Mouse (Mus musculus) small intestine, adult 2 months (tissue): ENCODE results near the gene Plaur. TPM values are rescaled to one million over a fixed set of nuclear protein-coding genes. Genes with fewer than 3 reads are reported as not detected.

Experiments used
- H3K27ac ChIP-seq: fragments of 200-500 bp; 2 replicates; pipeline ENCODE4 v1.5.1; 2012; ENCODE audit warnings: low read depth, low read length, control low read depth, inconsistent platforms; ENCODE audit not compliant: insufficient read depth
- H3K27me3 ChIP-seq: fragments of 200-500 bp; 2 replicates; pipeline ENCODE4 v1.6.1; 2012; ENCODE audit warnings: mild to moderate bottlenecking, moderate library complexity, low read length, inconsistent platforms; ENCODE audit not compliant: control insufficient read depth, insufficient read depth
- H3K36me3 ChIP-seq: fragments of 200-500 bp; 2 replicates; pipeline ENCODE4 v1.6.1; 2012; ENCODE audit warnings: mild to moderate bottlenecking, low read length, control low read depth, inconsistent platforms; ENCODE audit not compliant: control insufficient read depth, insufficient read depth
- H3K4me1 ChIP-seq: fragments of 200-500 bp; 2 replicates; pipeline ENCODE4 v1.6.1; 2012; ENCODE audit warnings: low read length, inconsistent platforms, mixed read lengths; ENCODE audit not compliant: control insufficient read depth, insufficient read depth, insufficient read length
- H3K4me3 ChIP-seq: fragments of 200-500 bp; 2 replicates; pipeline ENCODE4 v1.5.1; 2012; ENCODE audit warnings: low read depth, mild to moderate bottlenecking, control low read depth, inconsistent platforms, low read length, moderate library complexity
- CTCF ChIP-seq: fragments of 200-500 bp; IDR thresholded peaks from 2 replicates; pipeline ENCODE4 v1.5.1; 2012; ENCODE audit warnings: low read depth, mild to moderate bottlenecking, control low read depth, inconsistent platforms, low read length, moderate library complexity, mixed read lengths; ENCODE audit not compliant: insufficient replicate concordance, insufficient read length; ENCODE audit errors: extremely low read depth
- POLR2A ChIP-seq: fragments of 200-500 bp; IDR thresholded peaks from 2 replicates; pipeline ENCODE4 v1.6.1; 2012; ENCODE audit warnings: low read depth, mild to moderate bottlenecking, control low read depth, inconsistent platforms, low read length, moderate library complexity
- WGBS: fragments of 180-500 bp; shearing (Covaris S2); methylation state at CpG from one replicate; pipeline ENCODE4 v1.1.7; 2018; 5-methylcytosine and 5-hydroxymethylcytosine counted together
- polyA plus RNA-seq: library from polyadenylated mRNA; depleted of rRNA; stranded (reverse); fragments of >200 nt; gene quantifications from 2 replicates; pipeline ENCODE4 v1.2.3, GENCODE M21; 2012

Gene Plaur
- polyA plus RNA-seq, 1 experiment, result 9.9 TPM

DNA sequence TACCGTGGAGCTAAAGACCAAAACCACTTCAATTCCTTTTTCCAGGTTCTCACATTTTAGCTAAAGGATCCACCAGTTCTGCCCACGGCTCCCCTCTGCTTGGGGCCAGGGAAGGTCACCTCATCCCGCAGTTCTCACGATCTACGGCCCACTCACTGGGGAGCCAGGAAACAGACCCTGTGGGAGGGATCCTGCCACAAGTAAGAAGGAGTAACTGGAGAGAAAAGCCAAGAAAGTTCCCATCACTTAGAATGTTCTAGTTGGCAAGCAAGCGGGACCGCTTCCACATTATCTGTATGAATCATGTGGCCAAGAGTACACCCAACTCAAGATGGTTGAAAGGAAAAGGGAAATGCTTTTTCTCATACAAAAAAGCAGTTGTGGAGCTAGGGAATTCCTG lies 14.6 kb downstream of the Plaur start:
- H3K27ac ChIP-seq, result no peak overlapping the region
- H3K4me3 ChIP-seq, result no peak overlapping the region
- no peak for TF ChIP-seq POLR2A
- no peak for TF ChIP-seq CTCF
- 0 out of 2 replicates have a peak, but pooled peaks cover 2% of the 10 kb centered on the region for H3K36me3 ChIP-seq
- WGBS, result 86% methylated on average over 7 of the region's 7 CpGs
- H3K27me3 ChIP-seq, result peaks cover 9% of the 10 kb centered on the region; the same call in 1 of the 2 replicates
- peaks cover 4% of the 10 kb centered on the region for H3K4me1 ChIP-seq

DNA sequence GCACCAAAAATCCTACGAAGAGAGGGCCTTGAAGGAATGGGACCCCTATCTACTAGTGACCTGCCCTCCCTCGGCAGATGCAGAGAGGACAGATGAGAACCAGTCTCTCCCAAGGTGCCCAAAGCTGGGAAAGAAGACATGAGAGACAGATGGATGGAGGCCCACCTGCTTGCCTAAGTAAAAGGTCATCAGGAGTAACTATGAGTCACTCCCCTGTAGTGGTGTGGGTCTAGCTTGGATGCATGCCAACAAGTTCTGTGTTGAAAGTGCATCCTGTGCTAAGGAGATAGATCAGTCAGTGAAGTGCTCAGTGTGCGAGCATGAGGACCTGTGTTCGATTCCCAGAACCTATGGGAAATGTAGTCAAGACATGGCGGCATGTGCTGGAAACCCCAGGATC lies 16.6 kb downstream of the Plaur start:
- H3K36me3 ChIP-seq, result no peaks in the 10 kb centered on the region
- H3K4me1 ChIP-seq, result peaks cover 4% of the 10 kb centered on the region
- H3K27me3 ChIP-seq, result peaks cover 21% of the 10 kb centered on the region
- no peak overlapping the region for H3K27ac ChIP-seq
- TF ChIP-seq POLR2A (no peak), CTCF (no peak)
- H3K4me3 ChIP-seq, result no peak overlapping the region
- WGBS, result 84% methylated on average over 5 of the region's 5 CpGs

DNA sequence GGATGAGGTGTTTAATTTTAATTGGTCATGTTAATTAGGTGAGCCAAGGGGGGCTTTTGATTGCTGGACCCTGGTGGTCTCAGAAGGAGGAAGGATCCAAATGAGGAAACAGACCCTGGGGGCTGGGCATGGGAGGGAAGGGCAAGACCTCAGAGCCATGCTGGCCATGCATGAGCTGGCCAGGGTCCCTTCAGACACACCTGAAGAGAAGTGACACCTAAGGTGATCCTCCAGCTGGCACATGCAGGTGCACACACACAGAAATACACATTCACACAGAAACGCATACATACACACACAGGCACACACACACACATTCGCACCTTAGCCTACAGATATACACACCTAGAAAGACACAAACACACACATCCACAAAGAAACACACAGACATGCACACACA lies 17.4 kb downstream of the Plaur start:
- 90% methylated on average over 2 of the region's 2 CpGs for WGBS
- H3K4me1 ChIP-seq, result peaks cover 4% of the 10 kb centered on the region
- no peaks in the 10 kb centered on the region for H3K36me3 ChIP-seq
- TF ChIP-seq POLR2A (no peak), CTCF (no peak)
- H3K27me3 ChIP-seq, result peaks cover 21% of the 10 kb centered on the region
- H3K4me3 ChIP-seq, result no peak overlapping the region
- H3K27ac ChIP-seq, result no peak overlapping the region; the same call in 1 of the 2 replicates

DNA sequence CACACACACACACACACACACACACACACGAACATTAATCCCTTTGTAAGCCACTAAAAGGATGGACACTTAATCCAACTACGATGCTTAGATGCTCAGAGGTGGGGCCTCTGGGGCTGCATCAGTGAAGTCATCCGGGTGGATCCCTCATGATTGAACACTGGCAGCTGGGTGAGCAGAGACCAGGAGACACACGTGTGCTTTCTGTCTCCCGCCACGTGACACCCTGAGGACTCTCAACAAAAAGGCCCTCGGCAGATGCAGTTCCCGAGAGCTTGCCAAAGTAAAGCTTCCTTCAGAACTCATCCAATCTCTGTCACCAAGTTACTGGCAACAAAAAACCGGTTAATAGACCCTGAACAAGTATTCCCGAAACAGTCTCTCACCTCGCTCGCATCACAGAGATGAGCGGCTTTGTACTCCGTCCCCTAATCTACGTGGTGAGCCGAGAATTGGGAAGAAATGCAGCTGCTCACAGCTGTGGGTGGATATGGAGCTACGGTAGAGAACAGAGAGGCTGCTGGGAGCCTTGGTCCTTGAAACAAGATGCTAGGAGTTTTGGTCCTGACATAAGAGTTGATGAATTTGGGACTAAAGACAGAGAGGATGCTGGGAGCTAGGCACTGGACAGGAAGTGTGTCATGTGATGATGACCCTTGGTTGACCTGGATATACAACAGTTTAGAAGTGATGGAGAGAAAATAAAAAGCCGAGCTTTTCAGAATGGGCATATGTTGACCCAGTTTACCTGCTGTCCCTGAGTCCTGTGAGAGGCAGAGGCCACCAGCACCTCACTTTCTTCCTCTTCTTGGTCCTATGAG lies 18.0 kb downstream of the Plaur start:
- H3K36me3 ChIP-seq, result no peaks in the 10 kb centered on the region
- WGBS, result 48% methylated on average over 18 of the region's 18 CpGs
- H3K4me1 ChIP-seq, result peaks cover 4% of the 10 kb centered on the region
- 0 out of 2 replicates have a peak overlapping the region, but pooled peaks have one; percentile 68 for H3K4me3 ChIP-seq
- no peak for TF ChIP-seq CTCF
- no peak for TF ChIP-seq POLR2A
- peak overlapping the region; percentile 33 for H3K27ac ChIP-seq
- H3K27me3 ChIP-seq, result peaks cover 21% of the 10 kb centered on the region

DNA sequence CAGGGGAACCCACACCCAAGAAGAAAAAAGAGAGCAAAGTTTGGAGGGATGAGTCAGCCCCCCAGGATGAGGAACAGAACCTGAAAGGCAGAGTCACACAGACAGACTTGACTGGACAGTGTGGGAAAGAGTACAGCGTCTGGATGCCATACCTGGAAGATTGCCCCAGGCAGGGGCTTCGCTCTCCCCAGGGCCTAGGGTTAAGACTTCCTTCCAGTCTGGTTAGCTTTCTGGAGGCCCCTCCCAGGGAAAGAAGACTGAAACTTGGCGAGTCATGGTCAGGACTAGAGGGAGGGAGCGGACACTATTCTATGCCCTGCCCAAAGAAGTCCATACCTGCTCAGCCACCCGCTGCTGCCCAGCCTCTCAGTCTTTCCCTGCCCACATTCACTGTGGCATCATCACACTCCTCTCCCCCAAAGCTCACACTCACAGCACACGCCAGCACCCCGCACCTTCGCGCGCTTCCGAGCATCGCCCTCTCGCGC lies 18.7 kb downstream of the Plaur start:
- Histone ChIP-seq H3K27me3 (peaks cover 21% of the 10 kb centered on the region), H3K36me3 (no peaks in the 10 kb centered on the region), H3K4me3 (peak overlapping the region; percentile 68), H3K27ac (no peak overlapping the region; the same call in 1 of the 2 replicates), H3K4me1 (peaks cover 4% of the 10 kb centered on the region)
- 10% methylated on average over 14 of the region's 14 CpGs for WGBS
- TF ChIP-seq CTCF (no peak), POLR2A (no peak)

DNA sequence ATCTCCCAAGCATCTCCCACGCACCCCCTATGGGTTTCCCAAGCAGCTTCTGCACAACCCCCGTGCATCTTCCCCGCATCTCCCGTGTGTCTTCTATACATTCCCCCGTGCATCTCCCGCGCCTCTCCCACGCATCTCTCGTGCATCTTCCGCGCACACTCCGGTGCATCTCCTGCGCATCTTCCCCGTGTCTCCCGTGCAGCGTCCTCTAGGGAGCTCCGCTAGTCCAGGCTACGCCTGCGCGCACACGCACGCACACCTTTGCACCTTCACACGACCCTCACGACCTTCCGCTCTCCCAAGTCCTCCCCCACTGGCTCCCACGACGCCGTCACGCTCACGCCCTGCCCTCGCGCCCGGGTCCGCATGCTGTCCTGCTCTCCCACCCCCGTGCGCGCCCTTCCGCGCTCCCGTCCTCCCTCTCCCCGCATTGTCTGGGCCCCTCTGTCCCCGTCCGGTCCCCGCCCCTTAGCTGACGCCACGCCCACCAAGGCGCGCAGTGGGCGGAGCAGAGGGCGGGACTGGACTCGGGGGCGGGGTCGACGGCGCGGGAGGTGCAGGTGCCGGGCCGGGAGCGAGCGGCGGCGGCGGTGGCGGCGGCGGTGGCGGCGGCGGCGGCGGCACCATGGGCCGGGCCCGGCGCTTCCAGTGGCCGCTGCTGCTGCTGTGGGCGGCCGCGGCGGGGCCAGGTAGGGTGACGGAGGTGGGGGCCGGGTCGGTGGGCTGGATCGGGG lies 19.4 kb downstream of the Plaur start, which contains the start of gene Cadm4:
Gene Cadm4, plus strand, starts transcription at position 550 of the 734 bp plus-strand sequence.
- TF ChIP-seq POLR2A, result no peak
- no peak for TF ChIP-seq CTCF
- WGBS, result 2% methylated on average over 56 of the region's 83 CpGs
- H3K4me1 ChIP-seq, result peaks cover 4% of the 10 kb centered on the region
- H3K36me3 ChIP-seq, result no peaks in the 10 kb centered on the region
- H3K4me3 ChIP-seq, result peak within 1 kb of the TSS; percentile 68
- no peak within 1 kb of the TSS for H3K27ac ChIP-seq
- H3K27me3 ChIP-seq, result peaks cover 21% of the 10 kb centered on the region
